Mouse (Mus musculus) retina, postnatal 1 day (tissue): ENCODE data around the gene Ntsr2.
"Not testable (repeated sequence)": the region's sequence is repeated elsewhere in the genome, so short reads cannot be mapped to it uniquely, and the experiment has no call there.

Experiments
- DNase-seq: peaks from one replicate; pipeline ENCODE4 v3.0.0-alpha.2; 2012

Ntsr2 gene

GRCm38 (mm10) chr12:16649819-16650218, 3.4 kb upstream of the Ntsr2 start:
- no peak for DNase-seq

GRCm38 (mm10) chr12:16655604-16656003, 2.4 kb downstream of the Ntsr2 start:
- no peak for DNase-seq

DNA sequence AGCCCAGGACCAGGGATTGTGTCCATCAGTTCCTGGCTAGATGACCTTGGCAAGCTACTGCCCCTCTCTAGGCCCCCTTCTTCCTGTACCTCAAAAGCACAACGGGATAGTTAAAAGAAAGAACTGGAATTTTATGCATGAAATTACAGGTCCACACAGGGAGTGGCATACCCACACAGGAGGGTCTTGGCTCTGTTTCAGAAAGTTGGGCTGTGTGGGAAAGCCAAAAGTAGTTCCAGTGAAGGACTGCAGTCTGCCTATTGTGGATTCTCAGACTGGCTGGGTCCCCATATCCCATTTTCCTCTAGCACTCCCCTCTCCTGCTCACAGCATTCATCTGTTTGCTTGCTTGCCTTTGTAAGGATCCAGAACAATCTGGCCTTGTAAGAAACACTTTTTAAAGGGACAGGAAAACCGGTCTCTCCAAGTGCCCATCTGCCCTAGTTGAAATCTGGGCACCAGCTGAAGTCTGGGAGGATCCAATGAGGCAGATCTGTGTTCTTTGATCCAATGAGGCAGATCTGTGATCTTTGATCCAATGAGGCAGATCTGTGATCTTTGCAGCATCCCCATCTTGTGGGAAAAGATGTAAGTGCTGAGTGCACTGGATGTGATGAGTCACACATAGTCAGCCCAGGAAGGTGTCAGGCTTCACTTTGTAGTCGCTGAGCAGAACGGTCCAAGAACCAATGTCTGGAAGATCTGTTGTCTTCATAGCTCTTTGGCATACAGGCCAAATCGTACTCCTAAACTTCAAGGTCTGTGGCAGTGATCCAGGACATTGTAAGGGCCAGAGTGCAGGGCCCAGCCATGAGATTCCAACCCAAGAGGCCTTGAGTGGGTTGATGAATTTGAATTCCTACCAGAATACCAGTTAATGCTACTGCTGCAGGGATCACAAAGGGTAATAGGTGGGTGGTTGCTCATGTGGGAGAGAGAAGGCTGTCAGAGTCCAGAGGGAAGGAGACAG, 4.0 kb downstream of the Ntsr2 start:
- no peak for DNase-seq

DNA sequence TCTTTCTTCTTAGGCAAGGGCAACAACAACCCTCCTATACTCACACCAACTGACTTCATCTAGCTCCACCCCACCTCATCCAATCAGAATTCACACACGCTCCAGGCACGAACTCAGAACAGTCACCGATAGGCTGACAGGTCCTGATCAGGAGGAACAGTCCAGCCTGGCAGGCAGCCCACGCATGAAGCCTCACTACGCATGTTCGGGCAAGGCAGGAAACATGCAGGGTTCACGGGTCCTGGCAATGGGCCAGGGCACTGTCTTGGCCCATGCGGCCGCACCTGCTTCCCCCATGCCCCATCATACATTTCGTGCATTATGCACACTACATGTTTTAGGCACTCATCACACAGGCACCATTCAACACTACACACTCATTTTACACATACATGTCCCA, 8.3 kb downstream of the Ntsr2 start:
- DNase-seq: no peak

DNA sequence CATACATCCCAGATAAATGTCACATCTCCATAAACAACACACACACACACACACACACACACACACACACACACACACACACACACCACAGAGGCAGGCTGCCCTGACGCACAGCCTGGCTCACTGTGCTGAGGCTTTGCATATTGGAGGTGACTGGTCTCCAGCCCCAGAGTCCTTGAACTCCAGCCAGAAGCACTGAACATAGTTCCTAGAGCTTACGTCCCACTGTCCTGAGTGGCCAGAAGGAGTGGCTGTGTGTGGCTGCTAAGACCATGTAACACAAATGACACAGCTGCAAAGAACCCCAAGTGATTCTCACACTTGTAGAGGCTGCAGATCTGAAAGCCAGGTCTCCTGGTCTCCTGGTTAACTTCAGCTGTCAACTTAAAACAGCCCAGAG, 8.8 kb downstream of the Ntsr2 start:
- no peak for DNase-seq

GRCm38 (mm10) chr12:16662955-16663585, 9.9 kb downstream of the Ntsr2 start:
- no peak for DNase-seq

DNA sequence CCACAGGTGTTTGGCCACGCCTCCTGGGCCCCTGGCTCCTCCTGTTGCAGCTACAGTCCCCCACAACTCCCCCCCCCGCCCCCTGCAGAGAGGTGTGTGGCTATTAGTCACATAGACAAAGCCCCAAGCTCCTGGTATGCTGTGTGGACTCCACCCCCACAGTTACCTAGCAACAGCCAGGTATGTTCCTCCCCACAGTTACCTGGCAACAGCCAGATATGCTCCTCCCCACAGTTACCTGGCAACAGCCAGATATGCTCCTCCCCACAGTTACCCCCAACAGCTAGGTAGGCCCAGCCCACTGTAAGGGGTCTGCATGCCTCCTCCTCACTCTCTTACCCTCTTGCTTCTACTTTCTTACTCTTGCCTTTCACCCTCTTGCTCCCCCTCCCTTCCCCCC, 11.8 kb downstream of the Ntsr2 start:
- DNase-seq: no peak

DNA sequence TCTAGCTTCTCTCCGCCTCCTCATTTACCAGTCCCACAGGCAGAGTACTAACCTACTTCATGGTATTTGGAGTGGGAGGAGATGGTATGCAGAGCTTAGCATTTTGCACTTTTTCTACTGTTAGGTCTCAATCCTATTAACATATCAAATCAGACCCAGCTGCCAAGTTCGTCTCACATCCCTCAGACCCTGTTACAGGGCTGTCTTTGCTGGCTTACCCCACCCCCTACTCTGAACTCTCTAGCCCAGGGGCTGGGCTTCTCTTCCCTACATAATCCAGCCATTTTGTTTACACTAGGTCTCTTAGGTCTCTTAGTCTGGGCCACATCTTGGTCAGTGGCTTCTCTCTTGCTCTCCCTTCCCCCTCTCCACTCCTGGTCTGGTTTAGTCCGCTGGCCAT, 16.0 kb downstream of the Ntsr2 start:
- no peak for DNase-seq

- DNase-seq: no peak
Observed at GRCm38 (mm10) chr12:16672246-16672645, 19.1 kb downstream of the Ntsr2 start.

GRCm38 (mm10) chr12:16690631-16691030, 37.4 kb downstream of the Ntsr2 start:
- no peak for DNase-seq

- peak; percentile 23 for DNase-seq
Observed at GRCm38 (mm10) chr12:16694783-16695182, 41.6 kb downstream of the Ntsr2 start.

- not testable (repeated sequence) for DNase-seq
Observed at GRCm38 (mm10) chr12:16695252-16695651, 42.1 kb downstream of the Ntsr2 start.

DNA sequence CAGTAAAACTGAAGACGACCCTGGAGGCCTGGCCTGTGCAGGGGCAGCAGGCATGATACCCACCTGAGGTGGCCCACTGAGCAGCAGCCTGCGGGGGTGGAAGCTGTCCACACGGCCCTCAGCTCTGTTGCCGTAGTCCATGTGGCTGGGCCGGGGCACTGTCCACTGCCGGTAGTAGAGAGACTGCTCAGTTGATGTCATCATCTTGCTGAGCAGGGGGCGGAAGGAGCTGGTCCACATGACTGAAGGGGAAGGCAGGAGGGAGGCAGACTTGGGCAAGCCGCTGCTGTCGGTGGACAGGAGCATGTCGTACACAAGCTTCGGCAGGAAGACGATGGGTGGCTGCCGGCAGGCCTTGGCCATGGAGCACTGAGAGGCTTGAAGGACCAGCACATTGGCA, 43.0 kb downstream of the Ntsr2 start:
- no peak for DNase-seq

DNA sequence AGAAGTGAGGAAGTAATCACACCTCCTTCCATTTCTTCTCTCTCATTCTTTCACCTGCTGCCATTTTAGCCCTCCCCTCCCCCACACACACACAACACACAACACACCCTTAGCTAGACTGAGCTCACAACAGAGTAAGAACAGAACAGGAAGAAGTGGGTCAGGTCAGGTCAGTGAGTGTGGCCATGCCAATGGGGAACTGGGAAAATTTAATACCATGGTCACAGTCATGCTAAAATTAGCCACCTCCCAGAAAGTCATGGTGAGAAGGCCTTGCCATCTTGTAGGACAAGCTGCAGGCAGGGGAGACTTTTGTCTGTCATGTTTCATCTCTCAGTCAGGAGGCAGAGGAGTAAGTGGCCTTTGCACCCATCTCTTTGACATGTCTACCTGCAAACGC, 45.5 kb downstream of the Ntsr2 start:
- DNase-seq: no peak
